Mouse (Mus musculus) adipose tissue, adult 10 weeks (tissue): Measurements from ENCODE around the gene Slamf7. TPM values are rescaled to one million over a fixed set of nuclear protein-coding genes. Genes with fewer than 3 reads are reported as not detected.

ENCODE experiments used
- polyA plus RNA-seq: library from polyadenylated mRNA; stranded (reverse); fragments of 350-450 nt; fragmentation: Illumina TruSeq; extraction: RNeasy Lipid Tissue Mini Kit (QIAGEN cat#74804); gene quantifications from one replicate; pipeline ENCODE4 v1.2.3, GENCODE M21; 2014; ENCODE audit warnings: low read depth, low replicate concordance

Slamf7 gene
- polyA plus RNA-seq, result 3.5 TPM

DNA sequence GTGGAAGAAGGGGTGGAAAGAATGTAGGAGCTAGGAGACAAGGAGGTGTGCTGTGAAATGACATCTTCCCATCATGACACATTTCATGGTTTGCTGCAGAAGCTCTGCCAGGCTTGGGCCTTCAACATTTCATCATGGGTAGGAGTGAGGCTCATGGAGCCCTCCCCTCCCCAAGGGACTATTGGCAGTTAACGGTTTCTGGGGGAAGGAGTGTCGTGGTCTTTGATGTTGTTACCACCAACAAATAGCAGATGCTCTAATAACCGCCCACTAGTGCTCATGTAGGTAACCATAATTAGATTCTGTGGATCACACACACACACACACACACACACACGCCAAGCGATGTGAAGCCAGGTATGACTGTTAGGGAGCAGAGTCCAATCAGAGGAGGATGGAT is at the start of gene Slamf7:
Slamf7 (minus strand) TSS at position 302 of the 400 bp plus-strand sequence.

DNA sequence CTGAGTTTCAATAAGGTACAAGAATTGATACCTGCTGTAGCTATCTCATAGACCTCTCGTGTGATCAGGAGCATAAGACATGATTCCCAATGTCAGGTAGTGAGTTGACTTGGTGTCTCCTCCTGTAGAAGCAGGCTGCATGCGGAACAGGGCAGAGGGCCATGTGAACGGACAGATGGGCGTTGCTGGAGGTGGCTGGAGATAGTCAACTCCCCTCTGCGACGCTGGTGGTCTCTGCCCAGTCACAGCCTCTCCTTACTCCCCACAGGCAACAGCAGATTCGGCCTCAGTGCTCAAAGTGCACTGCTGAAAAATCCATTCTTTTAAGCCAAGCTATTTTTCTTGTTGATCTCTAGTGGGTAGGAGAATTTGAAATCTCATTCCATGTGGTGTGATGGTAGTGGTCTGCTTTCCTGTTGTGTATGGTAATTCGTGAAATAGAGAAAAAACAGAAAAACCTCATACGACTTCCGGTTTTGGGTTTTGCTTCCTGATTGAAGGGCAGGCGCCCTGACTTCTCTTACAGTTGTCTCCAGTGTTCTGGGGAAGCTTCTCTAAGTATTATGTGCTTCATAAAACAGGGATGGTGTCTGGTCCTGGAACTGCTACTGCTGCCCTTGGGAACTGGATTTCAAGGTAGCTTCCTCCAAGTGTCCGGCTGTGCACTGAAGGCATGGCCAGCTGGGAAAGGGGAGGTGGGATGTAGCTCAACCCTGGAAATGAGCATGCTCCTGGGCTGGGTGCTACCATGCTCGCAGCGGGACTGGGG is 28.9 kb upstream of the Slamf7 start, which contains the start of gene Cd48:
Cd48 (plus strand) TSS at position 479 of the 769 bp plus-strand sequence.

DNA sequence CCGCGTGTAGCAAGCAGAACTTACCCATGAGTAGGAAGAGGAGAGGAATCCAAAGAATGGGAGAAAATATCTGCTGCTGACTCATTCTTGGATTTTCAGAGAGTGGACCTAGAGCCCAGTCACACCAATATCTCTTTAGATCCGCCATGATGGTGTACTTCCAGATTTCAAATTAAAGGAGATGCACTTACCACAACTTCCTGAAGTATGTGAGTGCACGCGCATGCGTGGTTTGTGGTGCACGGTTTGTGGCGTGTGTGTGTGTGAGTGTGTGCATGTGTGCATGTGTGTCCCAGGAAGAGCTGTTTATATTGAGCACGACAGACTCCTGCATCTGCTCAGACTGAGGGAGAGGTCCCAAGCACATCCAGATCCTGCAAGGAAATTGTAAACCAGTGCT is 45.7 kb downstream of the Slamf7 start, which contains the start of gene Ly9:
Ly9 (minus strand) TSS at position 235 of the 400 bp plus-strand sequence.

Other genes starting within 250 kb of the Slamf7 start
- gene Usf1, start 241.7 kb downstream of the Slamf7 start, polyA plus RNA-seq, result 59.3 TPM
- gene Tstd1, start 234.2 kb downstream of the Slamf7 start, polyA plus RNA-seq, result 9.5 TPM
- 71.7 TPM for gene F11r, start 215.5 kb downstream of the Slamf7 start, polyA plus RNA-seq
- gene Alyref2, start 149.6 kb downstream of the Slamf7 start, polyA plus RNA-seq, result 4.8 TPM
- gene Itln1, start 117.7 kb downstream of the Slamf7 start, polyA plus RNA-seq, result not detected
- 1.0 TPM for gene Cd244a, start 93.8 kb downstream of the Slamf7 start, polyA plus RNA-seq
- 2.0 TPM for gene Ly9, start 45.6 kb downstream of the Slamf7 start, polyA plus RNA-seq
- gene Cd48, start 29.0 kb upstream of the Slamf7 start, polyA plus RNA-seq, result 14.1 TPM
- gene Slamf1, start 114.1 kb upstream of the Slamf7 start, polyA plus RNA-seq, result 0.11 TPM
- 10.0 TPM for gene Cd84, start 186.7 kb upstream of the Slamf7 start, polyA plus RNA-seq
- gene Gm10521, start 242.6 kb upstream of the Slamf7 start, polyA plus RNA-seq, result 0.86 TPM